Mouse (Mus musculus): Measurements from ENCODE around the gene Gm10799.
A peak's percentile ranks its signal among the peaks of the same experiment; 100 is the strongest.
"Not testable (repeated sequence)": the region's sequence is repeated elsewhere in the genome, so short reads cannot be mapped to it uniquely, and the experiment has no call there.

Gene Gm10799

DNA sequence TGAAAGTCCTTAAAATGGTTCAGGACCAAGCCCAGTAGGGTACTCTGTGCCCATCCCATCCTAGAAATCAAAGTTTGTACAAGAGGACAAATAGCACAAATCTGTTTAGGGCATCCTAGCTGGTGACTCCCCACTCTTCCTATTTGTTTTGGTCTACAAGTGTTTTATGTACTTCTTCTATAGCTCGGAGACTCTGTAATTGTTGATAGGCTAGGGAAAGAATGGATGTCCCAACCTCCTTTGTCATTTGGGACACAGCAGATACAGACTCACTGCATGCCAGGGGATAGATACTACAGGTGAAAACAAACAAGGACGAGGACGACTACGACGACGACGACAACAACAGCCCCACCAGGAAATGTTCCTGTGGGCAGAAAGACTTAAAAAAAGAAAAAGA is at the start of gene Gm10799:
Gm10799 (minus strand) TSS at position 101 of the 400 bp plus-strand sequence.
- not testable (repeated sequence) for DNase-seq (ENCODE audit: low read depth, low spot score)

DNA sequence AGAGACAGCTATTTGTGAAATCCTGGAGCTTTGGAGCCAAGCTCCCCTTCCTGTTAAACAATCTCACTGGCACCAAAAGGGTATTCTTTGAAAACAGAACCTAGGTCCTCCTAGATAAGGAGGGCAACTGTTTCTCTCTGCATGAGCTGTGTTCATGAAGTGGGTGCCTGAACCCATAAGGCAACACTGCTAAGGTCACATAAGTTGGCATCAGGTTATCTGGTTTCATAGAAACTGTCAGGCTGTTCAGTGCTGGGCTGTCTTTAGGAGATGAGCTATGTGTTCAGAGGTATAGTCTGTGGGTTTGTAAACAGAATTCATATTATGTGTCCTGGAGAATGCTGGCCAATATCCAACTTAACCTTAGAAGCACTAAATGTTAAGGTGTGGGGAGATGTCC is 48.8 kb upstream of the Gm10799 start:
- not testable (repeated sequence) for DNase-seq (ENCODE audit: low read depth, low spot score)

- no peak for DNase-seq (ENCODE audit: low read depth, low spot score)
Observed at GRCm38 (mm10) chr2:104114898-104115297, 46.5 kb upstream of the Gm10799 start.

GRCm38 (mm10) chr2:104113563-104113962 is 45.2 kb upstream of the Gm10799 start:
- DNase-seq (ENCODE audit: low read depth, low spot score) = not testable (repeated sequence)

- not testable (repeated sequence) for DNase-seq (ENCODE audit: low read depth, low spot score)
Observed at GRCm38 (mm10) chr2:104111170-104111797, 42.9 kb upstream of the Gm10799 start.

GRCm38 (mm10) chr2:104110031-104110430 is 41.7 kb upstream of the Gm10799 start:
- no peak for DNase-seq (ENCODE audit: low read depth, low spot score)

DNA sequence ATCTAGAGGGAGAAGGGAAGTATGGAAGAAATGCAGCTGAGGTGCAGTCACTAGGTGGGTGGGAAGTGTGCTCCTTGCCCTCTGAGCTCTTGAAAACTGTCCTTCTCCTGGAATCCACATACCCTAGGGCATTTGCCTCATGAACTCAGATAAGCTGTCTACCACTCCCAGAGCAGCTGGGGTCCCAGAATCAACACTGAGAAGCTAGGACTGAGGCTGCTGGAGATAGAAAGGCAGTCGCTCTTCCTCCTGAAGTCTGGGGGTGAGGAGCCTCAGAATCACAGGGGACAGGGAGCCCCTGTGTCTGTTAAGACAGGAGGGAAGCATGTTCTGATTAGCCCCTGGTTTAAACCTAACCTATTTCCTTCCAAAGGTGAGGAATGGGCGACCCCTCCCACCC is 41.2 kb upstream of the Gm10799 start:
- no peak for DNase-seq (ENCODE audit: low read depth, low spot score)

GRCm38 (mm10) chr2:104109021-104109420 is 40.7 kb upstream of the Gm10799 start:
- not testable (repeated sequence) for DNase-seq (ENCODE audit: low read depth, low spot score)

DNA sequence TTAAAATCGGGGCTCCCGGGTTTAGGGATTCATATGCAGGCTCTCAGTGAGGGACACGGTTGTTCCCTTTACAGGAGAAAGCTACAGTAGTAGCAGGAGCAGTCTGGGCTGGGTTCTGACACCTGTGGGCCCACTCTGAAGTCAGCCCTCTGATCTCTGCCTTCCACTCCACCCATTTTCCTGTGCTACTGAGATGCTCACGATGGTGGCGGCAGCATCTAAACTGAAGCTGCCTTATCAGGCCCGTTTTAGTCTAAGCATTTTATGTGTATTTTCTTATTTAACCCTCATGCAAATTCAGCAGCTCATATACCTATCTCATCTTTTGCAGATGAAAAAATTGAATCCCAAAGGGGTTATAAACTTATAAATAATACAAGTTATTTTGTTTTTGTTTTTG is 36.5 kb upstream of the Gm10799 start:
- DNase-seq (ENCODE audit: low read depth, low spot score) = no peak

DNA sequence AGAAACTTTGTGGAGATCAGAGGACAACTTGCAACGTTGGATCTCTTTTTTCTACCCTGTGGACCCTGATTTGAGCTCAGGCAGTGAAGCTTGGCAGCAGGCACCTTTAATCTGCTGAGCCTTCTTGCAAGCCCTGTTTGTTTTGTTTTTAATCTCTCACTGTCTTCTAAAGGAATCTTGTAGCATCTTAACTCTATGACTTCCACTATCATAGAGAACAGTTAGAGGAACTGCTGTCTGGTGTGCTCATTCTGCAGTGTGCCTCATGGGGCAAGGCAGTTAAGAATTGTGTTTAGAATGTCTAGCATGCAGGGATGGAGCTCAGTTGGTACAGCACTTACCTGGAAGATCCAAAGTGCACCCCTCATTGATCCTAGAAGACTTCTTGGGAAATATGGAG is 31.6 kb upstream of the Gm10799 start:
- DNase-seq (ENCODE audit: low read depth, low spot score) = no peak

- no peak for DNase-seq (ENCODE audit: low read depth, low spot score)
Observed at GRCm38 (mm10) chr2:104099231-104099585, 30.9 kb upstream of the Gm10799 start.

- DNase-seq (ENCODE audit: low read depth, low spot score) = no peak
Observed at GRCm38 (mm10) chr2:104098529-104099230, 30.3 kb upstream of the Gm10799 start.

GRCm38 (mm10) chr2:104097396-104097795 is 29.0 kb upstream of the Gm10799 start:
- not testable (repeated sequence) for DNase-seq (ENCODE audit: low read depth, low spot score)

GRCm38 (mm10) chr2:104096796-104097195 is 28.4 kb upstream of the Gm10799 start:
- DNase-seq (ENCODE audit: low read depth, low spot score) = not testable (repeated sequence)

DNA sequence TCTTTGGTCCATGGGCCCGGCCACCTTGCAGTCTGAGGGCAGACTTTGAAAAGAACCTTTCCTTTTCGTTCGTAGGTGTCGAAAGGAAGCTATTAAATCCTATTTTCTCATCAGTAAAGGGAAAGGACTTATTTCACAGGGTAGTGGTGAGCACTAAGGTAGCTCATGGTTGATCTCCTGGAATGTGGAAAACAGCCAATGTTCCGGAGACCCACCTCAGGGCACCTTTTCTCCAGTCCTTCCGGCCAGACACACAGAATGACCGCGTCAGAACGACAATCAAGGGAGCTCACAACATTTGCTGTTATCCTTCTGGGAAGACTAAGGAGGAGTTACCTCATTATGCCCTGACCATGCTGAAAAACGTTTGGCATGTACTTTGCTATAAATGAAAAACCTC is 27.9 kb upstream of the Gm10799 start:
- DNase-seq (ENCODE audit: low read depth, low spot score) = no peak

- peak; percentile 66 for DNase-seq (ENCODE audit: low read depth, low spot score)
Observed at GRCm38 (mm10) chr2:104095741-104096213, 27.4 kb upstream of the Gm10799 start, which contains the start of gene Cd59a. Gene Cd59a (plus strand): TSS chr2:104095801.

DNA sequence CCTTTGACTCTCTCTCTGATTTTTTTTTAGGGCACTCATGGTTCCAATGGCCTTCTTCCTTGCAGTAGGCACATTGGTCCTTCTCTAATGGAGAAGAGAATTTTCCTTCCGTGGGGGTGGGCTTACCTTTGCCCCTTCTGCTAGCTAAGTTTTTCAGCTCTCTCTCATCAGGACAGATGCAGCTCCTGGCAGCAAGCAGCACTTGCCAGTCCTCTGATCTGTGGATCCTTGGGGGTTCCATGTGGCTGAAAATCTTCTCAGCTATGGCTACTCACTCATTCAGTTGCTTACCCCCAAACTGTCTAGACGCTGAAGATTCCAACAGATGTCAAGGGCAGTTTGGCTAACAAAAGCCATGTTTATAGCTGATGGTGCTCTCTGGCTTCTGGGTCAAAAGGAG is 25.0 kb upstream of the Gm10799 start:
- no peak for DNase-seq (ENCODE audit: low read depth, low spot score)

GRCm38 (mm10) chr2:104087562-104087961 is 19.2 kb upstream of the Gm10799 start:
- not testable (repeated sequence) for DNase-seq (ENCODE audit: low read depth, low spot score)

- not testable (repeated sequence) for DNase-seq (ENCODE audit: low read depth, low spot score)
Observed at GRCm38 (mm10) chr2:104084027-104084426, 15.7 kb upstream of the Gm10799 start.

GRCm38 (mm10) chr2:104082474-104082873 is 14.1 kb upstream of the Gm10799 start:
- DNase-seq (ENCODE audit: low read depth, low spot score) = no peak

DNA sequence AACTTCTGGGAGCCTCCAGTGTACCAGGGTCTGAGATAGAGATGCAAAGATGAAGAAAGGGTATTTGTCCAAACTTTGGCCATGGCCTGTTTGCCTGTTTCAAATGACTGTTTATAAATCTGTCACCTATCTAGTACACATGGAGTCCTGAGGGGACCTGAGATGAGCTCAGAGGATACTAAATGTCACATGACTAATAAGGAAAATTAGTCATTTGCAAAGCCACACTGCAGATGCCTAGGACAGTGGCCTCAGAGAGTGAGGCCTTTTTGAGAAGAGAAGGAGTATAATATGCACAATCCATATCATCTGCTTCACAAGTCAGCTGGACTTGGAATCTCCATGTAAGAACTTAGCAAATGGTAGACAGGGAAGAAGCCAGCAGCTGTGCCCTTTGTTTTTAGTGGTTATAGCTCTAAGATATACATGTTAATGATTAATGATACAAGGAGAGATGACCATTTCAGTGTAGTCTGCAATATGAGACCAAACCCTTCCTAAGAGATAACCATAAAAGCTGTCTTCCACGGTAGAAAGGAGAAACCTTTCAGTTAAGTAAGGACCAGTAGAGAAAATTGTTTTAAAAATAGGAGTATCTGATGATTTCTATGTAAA is 13.2 kb upstream of the Gm10799 start:
- not testable (repeated sequence) for DNase-seq (ENCODE audit: low read depth, low spot score)

GRCm38 (mm10) chr2:104078285-104078684 is 9.9 kb upstream of the Gm10799 start:
- DNase-seq (ENCODE audit: low read depth, low spot score) = not testable (repeated sequence)

Data from retina, adult 2 months (tissue).